Mouse (Mus musculus) heart, adult 2 months (tissue): ENCODE measurements around the gene H2-Ob.
"Not testable (repeated sequence)": the region's sequence is repeated elsewhere in the genome, so short reads cannot be mapped to it uniquely, and the experiment has no call there.

Source experiments
- CTCF ChIP-seq: fragments of 200-600 bp; IDR thresholded peaks from 2 replicates; pipeline ENCODE4 v1.8.1; 2022; ENCODE audit warnings: antibody characterized with exemption, mild to moderate bottlenecking, moderate library complexity
- EP300 ChIP-seq: fragments of 200-500 bp; IDR thresholded peaks from 2 replicates; pipeline ENCODE4 v1.6.1; 2011; ENCODE audit warnings: low read depth, low read length, control low read depth; ENCODE audit not compliant: insufficient read depth
- POLR2A ChIP-seq: fragments of 200-500 bp; IDR thresholded peaks from 2 replicates; pipeline ENCODE4 v1.6.1; 2011; ENCODE audit warnings: mild to moderate bottlenecking, low read depth, low read length, control low read depth; ENCODE audit not compliant: insufficient read depth

DNA sequence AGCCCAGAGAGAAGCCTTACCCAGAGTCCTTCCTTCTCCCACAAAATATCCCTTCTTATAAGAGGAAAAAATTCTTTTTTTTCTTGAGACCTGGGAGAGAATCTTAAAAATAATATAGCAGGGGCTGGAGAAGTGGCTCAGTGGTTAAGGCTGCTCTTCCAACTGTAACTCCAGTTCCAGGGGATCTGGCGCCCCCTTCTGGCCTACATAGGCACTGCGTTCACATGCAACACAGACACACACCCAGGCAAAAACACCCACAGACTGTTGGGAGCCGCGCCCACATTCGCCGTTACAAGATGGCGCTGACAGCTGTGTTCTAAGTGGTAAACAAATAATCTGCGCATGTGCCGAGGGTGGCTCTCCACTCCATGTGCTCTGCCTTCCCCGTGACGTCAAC lies 19.6 kb upstream of the H2-Ob start:
- TF ChIP-seq CTCF, result peak; percentile 73
- TF ChIP-seq EP300, POLR2A: not testable (repeated sequence)
